Mouse (Mus musculus) small intestine, adult 2 months (tissue): Measurements from ENCODE around the gene Ift43.

Experiments
- CTCF ChIP-seq: fragments of 200-500 bp; IDR thresholded peaks from 2 replicates; pipeline ENCODE4 v1.5.1; 2012; ENCODE audit warnings: low read depth, mild to moderate bottlenecking, control low read depth, inconsistent platforms, low read length, moderate library complexity, mixed read lengths; ENCODE audit not compliant: insufficient replicate concordance, insufficient read length; ENCODE audit errors: extremely low read depth
- POLR2A ChIP-seq: fragments of 200-500 bp; IDR thresholded peaks from 2 replicates; pipeline ENCODE4 v1.6.1; 2012; ENCODE audit warnings: low read depth, mild to moderate bottlenecking, control low read depth, inconsistent platforms, low read length, moderate library complexity

DNA sequence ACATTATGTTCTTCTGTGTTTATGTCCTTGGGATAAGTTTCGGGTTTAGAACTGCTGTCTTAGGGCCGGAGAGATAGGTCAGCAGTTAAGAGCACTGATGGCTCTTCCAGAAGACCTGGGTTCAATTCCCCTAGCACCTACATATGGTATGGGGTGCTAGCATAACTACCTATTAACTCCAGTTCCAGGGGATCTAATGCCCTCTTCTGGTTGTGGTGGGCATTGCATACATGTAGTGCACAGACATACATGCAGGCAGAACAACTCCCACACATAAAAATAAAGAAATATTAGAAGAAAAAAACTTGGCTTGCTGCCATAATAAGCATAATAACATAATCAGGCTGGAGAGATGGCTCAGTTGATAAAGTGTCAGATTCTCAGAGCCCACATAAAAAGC, 28.3 kb downstream of the Ift43 start:
- no peak for TF ChIP-seq CTCF
- TF ChIP-seq POLR2A: no peak
